Mouse (Mus musculus) heart, embryonic 15.5 days (tissue): ENCODE measurements at regions not wholly inside any gene's neighbourhood (a gene's known extent, or its start where the extent isn't known, plus 50 kb on each side); places are given as distances from the start of the nearest gene placed in this dataset.
"Not testable (repeated sequence)": the region's sequence is repeated elsewhere in the genome, so short reads cannot be mapped to it uniquely, and the experiment has no call there.

Source experiments
- ATAC-seq: fragments of 200-750 bp; cut with Nextera tagmentation; replicated peaks from 2 replicates; pipeline ENCODE4 v1.8.0; 2017; ENCODE audit warnings: low read depth, moderate TSS enrichment; ENCODE audit not compliant: insufficient number of reproducible peaks, insufficient read depth, low FRiP score
- H3K27ac ChIP-seq: fragments of 300-500 bp; sonication (generic); 2 replicates; pipeline ENCODE4 v1.5.1; 2015; ENCODE audit warnings: mild to moderate bottlenecking, inconsistent platforms
- H3K27me3 ChIP-seq: fragments of 300-500 bp; sonication (generic); 2 replicates; pipeline ENCODE4 v1.6.1; 2015; ENCODE audit warnings: inconsistent platforms
- H3K36me3 ChIP-seq: fragments of 300-500 bp; sonication (generic); 2 replicates; pipeline ENCODE4 v1.6.1; 2015; ENCODE audit warnings: mild to moderate bottlenecking, inconsistent platforms
- H3K4me1 ChIP-seq: fragments of 300-500 bp; sonication (generic); replicated peaks from 2 replicates; pipeline ENCODE4 v1.6.1; 2015; ENCODE audit warnings: inconsistent platforms
- H3K4me2 ChIP-seq: fragments of 300-500 bp; sonication (generic); 2 replicates; pipeline ENCODE4 v1.6.1; 2015; ENCODE audit warnings: inconsistent platforms, mild to moderate bottlenecking, moderate library complexity
- H3K4me3 ChIP-seq: fragments of 300-500 bp; sonication (generic); 2 replicates; pipeline ENCODE4 v1.5.1; 2015; ENCODE audit warnings: mild to moderate bottlenecking, inconsistent platforms
- H3K9ac ChIP-seq: fragments of 300-500 bp; sonication (generic); 2 replicates; pipeline ENCODE4 v1.6.1; 2015; ENCODE audit warnings: mild to moderate bottlenecking, inconsistent platforms
- H3K9me3 ChIP-seq: fragments of 300-500 bp; sonication (generic); replicated peaks from 2 replicates; pipeline ENCODE4 v1.6.1; 2016; ENCODE audit warnings: inconsistent platforms
- WGBS: fragments of 180-500 bp; shearing (Covaris S2); methylation state at CpG from one replicate; pipeline ENCODE4 v1.1.7; 2015; ENCODE audit warnings: mixed read lengths; 5-methylcytosine and 5-hydroxymethylcytosine counted together

DNA sequence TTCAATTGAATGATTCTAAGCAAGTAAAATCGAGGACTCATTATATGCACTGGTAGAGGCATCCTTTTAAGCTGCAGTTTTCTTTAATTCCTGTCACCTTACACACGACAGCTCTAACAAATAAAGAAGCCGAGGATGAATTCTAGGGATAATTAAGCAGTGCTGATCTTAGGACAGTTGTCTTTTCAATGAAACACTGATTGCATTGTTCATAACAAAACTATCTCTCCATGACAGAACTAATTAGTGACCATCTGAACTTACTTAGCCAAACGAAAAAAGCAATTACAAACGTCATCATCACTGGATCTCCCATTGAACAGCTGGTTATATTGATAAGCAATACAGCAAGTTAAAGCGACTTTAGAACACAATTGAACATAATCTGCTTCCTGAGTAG lies 1579.7 kb upstream of the G6pd2 start:
- H3K4me2 ChIP-seq = no peak overlapping the region
- H3K36me3 ChIP-seq = no peaks in the 10 kb centered on the region
- H3K4me3 ChIP-seq = no peak overlapping the region
- WGBS = 62% methylated on average over 6 of the region's 6 CpGs
- H3K4me1 ChIP-seq = no peaks in the 10 kb centered on the region
- ATAC-seq = no peak
- H3K27me3 ChIP-seq = no peaks in the 10 kb centered on the region
- H3K9ac ChIP-seq = no peak overlapping the region
- H3K9me3 ChIP-seq = no peaks in the 10 kb centered on the region
- H3K27ac ChIP-seq = no peak overlapping the region

DNA sequence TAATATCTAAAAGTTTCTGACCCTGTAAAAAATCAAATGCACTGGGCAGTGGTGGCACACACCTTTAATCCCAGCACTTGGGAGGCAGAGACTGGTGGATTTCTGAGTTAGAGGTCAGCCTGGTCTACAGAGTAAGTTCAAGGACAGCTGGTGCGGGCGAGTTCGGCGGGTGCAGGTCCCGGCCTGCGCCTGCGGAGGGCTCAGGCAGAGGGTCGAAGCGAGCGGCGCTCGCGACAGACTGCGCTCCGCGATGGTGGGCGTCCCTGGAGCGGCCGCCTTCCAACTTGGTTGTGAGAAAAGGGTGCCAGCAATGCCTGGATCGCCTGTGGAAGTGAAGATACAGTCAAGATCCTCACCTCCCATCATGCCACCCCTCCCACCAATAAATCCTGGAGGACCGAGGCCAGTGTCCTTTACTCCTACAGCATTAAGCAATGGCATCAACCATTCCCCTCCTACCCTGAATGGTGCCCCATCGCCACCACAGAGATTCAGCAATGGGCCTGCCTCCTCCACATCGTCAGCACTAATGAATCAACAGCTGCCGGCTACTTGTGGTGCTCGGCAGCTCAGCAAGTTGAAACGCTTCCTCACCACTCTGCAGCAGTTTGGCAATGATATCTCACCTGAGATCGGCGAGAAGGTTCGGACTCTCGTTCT lies 1577.3 kb upstream of the G6pd2 start:
- not testable (repeated sequence) for ATAC-seq, H3K9me3 ChIP-seq, H3K9ac ChIP-seq, H3K36me3 ChIP-seq, H3K27ac ChIP-seq, H3K4me1 ChIP-seq, H3K27me3 ChIP-seq
- WGBS = 14% methylated on average over 30 of the region's 30 CpGs
- Histone ChIP-seq H3K4me2 (peak overlapping the region; percentile 52), H3K4me3 (0 out of 2 replicates have a peak overlapping the region, but pooled peaks have one; percentile 19)

DNA sequence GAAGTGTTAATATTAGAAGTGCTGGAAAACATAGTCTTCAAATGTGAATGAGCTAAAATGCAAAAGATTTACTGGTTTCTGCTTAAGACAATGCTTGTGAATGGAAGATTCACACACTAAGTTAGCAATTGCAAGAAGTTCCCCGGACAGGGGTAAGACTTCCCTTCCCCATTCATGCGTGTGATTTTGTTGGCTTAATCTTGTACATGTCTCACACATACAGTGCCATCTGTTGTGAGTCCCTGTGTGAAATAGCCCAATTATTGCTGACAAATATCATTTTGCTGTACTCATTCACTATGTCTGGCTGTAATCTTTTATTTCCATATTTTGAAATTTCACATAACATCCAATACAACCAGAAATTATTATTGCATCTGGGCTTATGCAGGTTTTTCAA lies 1564.4 kb upstream of the G6pd2 start:
- WGBS = 79% methylated on average over 2 of the region's 2 CpGs
- Histone ChIP-seq H3K36me3 (no peaks in the 10 kb centered on the region), H3K27ac (no peak overlapping the region), H3K9me3 (no peaks in the 10 kb centered on the region), H3K4me1 (no peaks in the 10 kb centered on the region), H3K4me2 (no peak overlapping the region), H3K9ac (no peak overlapping the region), H3K27me3 (no peaks in the 10 kb centered on the region), H3K4me3 (no peak overlapping the region)
- no peak for ATAC-seq

DNA sequence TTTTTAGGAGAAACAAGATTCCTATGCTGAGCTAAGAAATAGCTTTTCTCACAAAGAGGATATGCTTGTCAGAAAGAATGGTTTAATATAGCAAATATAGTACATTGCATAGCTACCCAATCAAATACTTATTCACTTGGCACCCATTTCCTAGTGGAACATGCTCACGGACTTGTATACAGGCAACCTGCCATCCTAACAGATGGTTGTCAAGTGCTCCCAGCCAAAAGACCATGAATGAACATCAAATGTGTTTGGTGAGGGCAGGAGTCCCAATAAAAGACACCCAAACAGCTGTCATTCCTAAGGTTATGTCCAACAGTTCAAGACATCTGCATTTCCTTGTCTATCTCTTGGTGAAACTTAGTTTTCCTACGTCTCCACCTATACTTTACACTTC lies 1531.9 kb upstream of the G6pd2 start:
- ATAC-seq = no peak
- Histone ChIP-seq H3K9ac (no peak overlapping the region), H3K36me3 (no peaks in the 10 kb centered on the region), H3K9me3 (no peaks in the 10 kb centered on the region), H3K4me2 (no peak overlapping the region), H3K27ac (no peak overlapping the region), H3K4me1 (no peaks in the 10 kb centered on the region), H3K4me3 (no peak overlapping the region), H3K27me3 (no peaks in the 10 kb centered on the region)
- WGBS = 76% methylated on average over 2 of the region's 2 CpGs
